In genomic region chr16:38090341-38091005, GRCm38 (mm10) we compare ENCODE assay signal across 8 mouse cellular contexts. TPM values are rescaled to one million over a fixed set of nuclear protein-coding genes. Genes with fewer than 3 reads are reported as not detected.
DNase-seq lines count a peak whose midpoint lies in the region; ATAC-seq and TF ChIP-seq lines count a peak whose summit lies in the region.

No protein-coding gene starts in this region.

- no peak for TF ChIP-seq POLR2A in testis, adult 2 months (IDR thresholded peaks at IDR 0.05; ENCODE audit: control insufficient read depth, low read depth, low read length)

- peak overlapping the region; percentile 67 for H3K4me2 ChIP-seq in hindbrain, postnatal 0 days (ENCODE audit: low read depth, low read length)
- H3K4me2 ChIP-seq in midbrain, embryonic 12.5 days (replicated peaks) = peak overlapping the region; percentile 83

- H3K4me3 ChIP-seq in testis, adult 2 months (ENCODE audit: control insufficient read depth, low read depth, low read length) = peak overlapping the region; percentile 60
- peak overlapping the region; percentile 95 for H3K4me3 ChIP-seq in hindbrain, postnatal 0 days (ENCODE audit: low read length)
- peak overlapping the region; percentile 95 for H3K4me3 ChIP-seq in midbrain, embryonic 12.5 days

- H3K4me1 ChIP-seq in testis, adult 2 months (ENCODE audit: control insufficient read depth, insufficient read depth, low read length) = no peaks in the 10 kb centered on the region; the same call in 1 of the 2 replicates
- H3K4me1 ChIP-seq in hindbrain, postnatal 0 days (ENCODE audit: insufficient read depth, low read length) = peaks cover 15% of the 10 kb centered on the region
- H3K4me1 ChIP-seq in midbrain, embryonic 12.5 days = peaks cover 30% of the 10 kb centered on the region

- no peaks in the 10 kb centered on the region for H3K9me3 ChIP-seq in hindbrain, postnatal 0 days (ENCODE audit: low read length)
- no peaks in the 10 kb centered on the region for H3K9me3 ChIP-seq in midbrain, embryonic 12.5 days

- DNase-seq in adrenal gland, postnatal 14 days = peak; percentile 31
- DNase-seq in adrenal gland, adult 18-20 months (ENCODE audit: low spot score in 2 of 2) = no peak
- DNase-seq in testis, postnatal 10 days (ENCODE audit: low spot score) = no peak
- DNase-seq in hindbrain, postnatal 0 days (ENCODE audit: low spot score) = peak; percentile 41
- no peak for DNase-seq in layer of hippocampus, adult 9-10 months (ENCODE audit: low spot score)
- no peak for DNase-seq in urinary bladder, postnatal 36 days (ENCODE audit: low spot score in 2 of 2)

- no peak for ATAC-seq in hindbrain, postnatal 0 days
- no peak for ATAC-seq in midbrain, embryonic 12.5 days (ENCODE audit: low FRiP score, low read depth)

- peak overlapping the region; percentile 93 for H3K9ac ChIP-seq in hindbrain, postnatal 0 days (replicated peaks; ENCODE audit: low read length)
- H3K9ac ChIP-seq in midbrain, embryonic 12.5 days (replicated peaks) = peak overlapping the region; percentile 96

- H3K27ac ChIP-seq in testis, adult 2 months (ENCODE audit: control insufficient read depth, insufficient read depth, low read depth, low read length) = no peak overlapping the region
- peak overlapping the region; percentile 100 for H3K27ac ChIP-seq in hindbrain, postnatal 0 days
- H3K27ac ChIP-seq in midbrain, embryonic 12.5 days (replicated peaks) = peak overlapping the region; percentile 100

- H3K27me3 ChIP-seq in testis, adult 2 months (ENCODE audit: control insufficient read depth, insufficient read depth, low read length) = no peaks in the 10 kb centered on the region
- no peaks in the 10 kb centered on the region for H3K27me3 ChIP-seq in hindbrain, postnatal 0 days (ENCODE audit: insufficient read depth, low read length)
- H3K27me3 ChIP-seq in midbrain, embryonic 12.5 days = no peaks in the 10 kb centered on the region

- H3K36me3 ChIP-seq in testis, adult 2 months (ENCODE audit: control insufficient read depth, insufficient read depth, low read length) = no peaks in the 10 kb centered on the region
- H3K36me3 ChIP-seq in hindbrain, postnatal 0 days (ENCODE audit: insufficient read depth, low read length) = no peaks in the 10 kb centered on the region
- no peaks in the 10 kb centered on the region for H3K36me3 ChIP-seq in midbrain, embryonic 12.5 days

- TF ChIP-seq CTCF in testis, adult 2 months (IDR thresholded peaks at IDR 0.05; ENCODE audit: control insufficient read depth, insufficient read depth, insufficient replicate concordance, low read depth, low read length) = no peak
- TF ChIP-seq CTCF in hindbrain, postnatal 0 days (IDR thresholded peaks at IDR 0.05; ENCODE audit: low read depth) = no peak

- under 1% methylated on average over 17 of the region's 17 CpGs for WGBS in hindbrain, postnatal 0 days
- WGBS in midbrain, embryonic 12.5 days = under 1% methylated on average over 17 of the region's 17 CpGs

RNA-seq across cellular contexts. Expression of gene Gsk3b, which starts 1.7 kb away (rescaled TPM):
- total RNA-seq in adrenal gland, postnatal 14 days (2021) = 62.3 and 64.9 TPM in 2 replicates
- total RNA-seq in adrenal gland, adult 18-20 months (2021) = 10 to 100 TPM; 57.1 to 70.4 TPM
- 99.8 and 129 TPM in 2 replicates for polyA plus RNA-seq in testis, adult 2 months (2012; rRNA removed)
- total RNA-seq in hindbrain, postnatal 0 days (2014; rRNA removed) = 112 and 129 TPM in 2 replicates
- polyA plus RNA-seq in hindbrain, postnatal 0 days (2015; fragmentation: Nextera tagmentation; extraction: Ambion mirVana) = 142 and 149 TPM in 2 replicates
- 145 and 156 TPM in 2 replicates for polyA plus RNA-seq in midbrain, embryonic 12.5 days (2016; fragmentation: Nextera tagmentation; extraction: Ambion mirVana)

Comparison
In these comparisons a context has a peak if more than half of its experiments do, and no peak if none do; other contexts are left out.
1. DNase-seq: peak in adrenal gland, postnatal 14 days (single experiment) and hindbrain, postnatal 0 days (single experiment); none in adrenal gland, adult 18-20 months (0 of 2), testis, postnatal 10 days (single experiment), layer of hippocampus, adult 9-10 months (single experiment) and urinary bladder, postnatal 36 days (0 of 2).
2. Peak in every context shown above with its lines, with median percentiles within 50 percentile points of each other: H3K4me3 ChIP-seq.